Mouse (Mus musculus) NIH3T3 (cell line): Measurements from ENCODE around the gene Insyn1.

Experiments
- DNase-seq: peaks from one replicate; pipeline ENCODE4 v3.0.0-alpha.2; 2012; ENCODE audit warnings: low read depth

Insyn1 gene

DNA sequence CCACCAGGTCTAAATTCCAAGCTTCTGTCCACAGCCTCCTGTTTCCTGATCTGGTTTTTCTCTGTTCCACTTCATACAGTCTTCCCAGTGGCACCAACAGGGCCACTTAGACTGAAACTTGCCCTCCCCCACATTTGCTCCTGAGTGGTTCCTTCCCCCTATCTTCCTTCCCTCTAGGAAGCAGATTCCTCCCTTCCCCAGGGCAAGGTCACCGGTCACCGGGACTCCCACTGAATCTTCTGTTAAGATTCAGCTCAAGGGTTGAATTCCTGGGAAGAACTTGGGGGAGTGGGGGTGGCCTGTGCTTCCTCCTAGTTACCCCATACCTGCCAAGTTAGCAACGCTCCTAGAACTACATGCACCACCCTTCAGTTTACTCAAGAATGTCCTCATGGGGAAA is 1.3 kb upstream of the Insyn1 start:
- DNase-seq, result no peak

DNA sequence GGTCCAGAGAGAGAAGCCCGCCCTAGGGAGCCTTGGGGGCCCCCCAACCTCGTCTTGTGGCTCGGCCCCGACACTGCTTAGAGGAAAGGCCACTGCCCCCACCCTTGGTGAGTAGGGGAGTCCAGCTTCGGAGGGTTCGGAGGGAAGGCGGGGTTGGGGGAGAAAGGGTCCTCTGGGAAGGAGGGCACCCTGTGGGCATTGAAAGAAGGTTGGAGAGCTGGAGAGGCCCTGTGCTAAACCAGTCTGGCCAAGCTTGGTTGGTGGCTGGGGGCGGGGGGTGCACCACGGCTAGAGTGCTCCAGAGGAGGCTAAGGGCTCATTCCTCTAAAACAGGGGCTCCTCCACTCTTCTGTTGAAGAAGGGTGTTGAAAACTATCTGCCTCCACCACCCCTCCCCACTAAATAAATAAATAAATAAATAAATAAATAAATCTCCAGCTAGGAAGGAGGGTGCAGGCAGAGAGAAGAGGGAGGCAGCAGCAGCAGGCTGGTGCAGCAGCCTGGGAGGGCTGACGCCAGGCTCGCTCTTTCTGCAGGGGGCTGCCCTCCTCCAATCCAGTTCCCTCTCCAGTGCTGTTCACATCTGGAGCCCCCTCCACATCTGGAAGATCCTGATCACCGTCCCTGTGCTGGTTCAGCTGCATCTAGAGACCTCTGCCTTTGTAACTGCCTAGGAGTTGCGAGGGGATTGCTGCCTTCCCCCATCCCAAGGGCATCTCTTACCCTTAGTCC is 896 bp downstream of the Insyn1 start:
- peak; percentile 28 for DNase-seq

DNA sequence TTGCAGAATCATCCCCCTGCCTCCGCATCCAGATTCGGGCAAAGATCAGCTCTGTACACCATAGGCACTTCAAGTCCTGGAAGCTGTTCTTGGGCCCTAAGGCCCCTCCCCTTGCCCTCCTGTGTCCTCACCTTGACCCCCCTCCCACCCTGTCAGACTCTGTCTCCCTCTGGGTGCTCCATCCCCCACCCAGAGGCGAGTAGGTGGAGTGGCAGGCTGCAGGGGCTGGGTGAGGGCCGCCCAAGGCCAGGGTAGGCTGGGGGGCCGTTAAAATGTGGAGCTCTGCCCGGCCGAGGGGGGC is 1.4 kb downstream of the Insyn1 start:
- no peak for DNase-seq

DNA sequence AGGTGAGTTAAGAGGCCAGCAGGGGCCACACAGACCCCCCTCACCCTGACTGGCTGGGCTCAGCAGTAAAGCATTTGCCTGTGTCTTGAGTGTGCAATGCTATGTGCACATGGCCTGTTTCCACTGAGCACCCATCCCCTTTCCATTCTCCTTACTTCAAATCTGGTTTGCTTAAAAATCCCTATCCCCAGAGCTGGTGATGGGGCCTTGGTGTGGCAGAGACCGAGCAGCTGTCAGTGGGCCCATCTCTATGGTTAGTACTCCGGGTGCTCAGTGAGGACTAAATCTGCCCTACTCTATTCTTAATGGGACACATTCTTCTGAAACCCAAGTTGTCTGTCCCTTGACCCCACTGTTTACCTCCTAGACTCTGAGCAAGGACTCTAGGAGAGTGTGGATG is 2.0 kb downstream of the Insyn1 start:
- DNase-seq, result no peak

DNA sequence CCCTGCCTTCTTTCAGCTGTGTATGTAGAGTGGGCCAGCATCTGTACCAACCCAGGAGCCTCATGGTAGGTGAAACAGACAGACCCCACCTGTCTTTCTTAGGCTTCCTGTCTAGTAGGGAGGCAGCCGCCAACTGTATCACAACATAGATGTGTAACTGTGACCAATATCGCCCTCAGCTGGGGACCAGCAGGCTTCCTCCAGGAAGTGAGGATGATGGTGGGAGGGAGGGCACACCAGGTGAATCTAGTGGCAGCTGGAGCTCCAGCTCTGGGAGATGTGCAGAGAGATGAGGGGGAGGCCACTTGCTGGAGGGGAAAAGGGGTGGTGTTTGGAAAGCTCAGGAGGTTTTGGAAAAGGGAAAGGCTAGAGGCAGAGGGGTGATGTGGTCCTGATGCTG is 6.6 kb downstream of the Insyn1 start:
- no peak for DNase-seq

DNA sequence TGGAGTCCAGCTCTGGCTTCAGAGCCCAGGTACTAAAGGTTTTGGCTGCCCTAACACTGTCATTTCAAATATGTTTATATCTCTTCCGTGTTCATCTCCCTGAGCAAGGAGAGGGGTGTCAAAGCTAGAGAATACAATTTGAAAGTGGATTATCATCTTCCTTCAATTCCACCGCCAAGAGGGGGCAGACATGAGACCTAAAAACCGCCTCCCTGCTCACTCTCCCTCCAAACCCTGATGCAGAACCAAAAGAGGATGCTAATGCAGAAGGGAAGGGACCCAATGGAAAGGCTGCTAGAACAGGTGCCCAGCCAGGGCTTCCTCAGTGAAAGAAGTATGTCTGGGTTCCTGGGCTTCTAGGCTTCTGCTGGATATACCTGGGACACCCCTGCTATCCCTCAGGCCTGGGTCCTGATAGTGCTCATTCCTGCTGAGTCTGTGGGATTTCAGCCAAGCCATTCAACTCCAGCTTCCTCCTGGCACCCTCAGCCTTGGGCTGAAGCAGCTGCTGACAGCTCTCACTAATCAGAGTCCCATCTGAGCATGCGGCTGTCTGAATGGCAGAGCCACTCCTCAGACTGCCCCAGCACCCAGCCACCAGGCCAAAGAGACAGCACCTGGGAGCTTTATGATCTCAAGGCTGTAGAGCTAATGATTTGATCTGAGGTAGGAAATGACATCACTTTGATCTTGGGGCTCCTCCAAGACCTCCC is 8.2 kb downstream of the Insyn1 start:
- DNase-seq, result peak; percentile 58

DNA sequence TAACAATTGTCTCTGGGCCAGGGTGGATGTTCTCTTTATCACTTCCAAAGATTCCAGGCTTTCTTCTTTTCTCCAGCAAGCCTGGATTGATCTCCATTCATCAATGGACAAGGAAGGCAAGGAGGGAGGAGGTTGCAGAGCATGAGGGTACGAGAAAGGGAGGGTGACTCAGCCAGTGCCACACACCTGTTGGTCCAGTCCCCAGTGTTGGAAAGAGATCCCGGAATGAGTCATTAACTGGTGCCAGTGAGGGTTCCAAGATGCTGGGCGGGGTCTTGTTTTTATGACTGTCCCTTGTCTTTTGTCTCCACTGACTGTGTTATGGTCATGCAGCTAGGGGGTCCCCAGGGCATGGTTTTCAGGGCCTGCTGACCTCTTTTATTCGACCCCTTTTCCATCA is 9.5 kb downstream of the Insyn1 start:
- no peak for DNase-seq

DNA sequence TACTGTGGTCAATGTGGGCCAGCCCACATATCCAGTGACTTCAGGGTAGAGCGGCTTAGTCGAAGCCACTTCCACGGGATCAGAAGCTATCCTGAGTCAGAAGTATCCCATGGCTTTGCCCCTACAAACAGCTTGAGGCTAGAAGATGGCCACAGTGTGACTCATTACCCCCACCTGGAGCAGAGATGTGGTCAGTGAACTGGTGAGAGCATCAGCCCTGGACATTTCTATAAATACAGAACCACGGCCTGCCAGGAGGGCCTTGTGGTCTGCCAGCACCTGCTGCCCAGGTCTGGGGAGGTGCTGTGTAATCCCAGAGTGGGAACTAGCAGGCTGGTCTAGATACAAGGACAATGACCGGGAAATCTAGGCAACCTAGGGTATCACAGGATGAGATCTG is 12.5 kb downstream of the Insyn1 start:
- DNase-seq, result peak; percentile 35

DNA sequence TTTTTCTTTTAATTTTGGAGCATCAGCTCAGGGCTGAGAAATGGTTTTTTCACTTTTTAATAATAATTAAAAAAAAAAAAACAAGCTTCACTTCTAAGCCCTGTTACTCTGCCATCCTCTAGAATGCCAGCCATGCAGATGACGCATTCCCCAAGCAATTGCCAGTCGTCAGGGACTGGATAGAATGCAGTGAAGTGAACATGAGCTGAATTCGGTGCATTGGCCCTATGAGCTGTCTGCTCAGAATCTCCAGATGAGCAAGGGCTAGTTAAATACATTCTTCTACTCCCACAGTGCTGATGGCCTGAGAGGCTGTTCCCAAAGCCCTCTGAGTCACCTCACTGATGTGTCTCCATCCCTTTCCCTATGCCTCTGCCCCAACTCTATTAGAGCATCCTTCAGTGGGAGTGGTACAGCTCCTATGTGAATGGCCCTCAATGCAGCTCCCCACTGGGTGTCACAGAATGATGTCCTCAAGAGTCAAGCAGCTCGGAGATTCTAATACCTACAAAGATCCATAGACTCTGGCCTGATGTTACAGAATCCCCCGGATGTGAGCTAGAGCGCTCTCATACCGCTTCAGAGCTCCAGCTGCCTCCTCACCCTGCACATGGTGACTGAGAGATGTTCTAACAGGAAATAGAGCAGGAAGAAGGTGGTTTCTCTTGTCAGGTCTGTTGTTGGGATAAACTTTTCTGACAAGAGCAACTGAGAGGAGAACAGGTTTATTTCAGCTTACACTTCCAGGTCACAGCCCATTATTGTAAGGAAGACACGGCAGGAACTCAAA is 19.0 kb downstream of the Insyn1 start:
- peak; percentile 54 for DNase-seq

DNA sequence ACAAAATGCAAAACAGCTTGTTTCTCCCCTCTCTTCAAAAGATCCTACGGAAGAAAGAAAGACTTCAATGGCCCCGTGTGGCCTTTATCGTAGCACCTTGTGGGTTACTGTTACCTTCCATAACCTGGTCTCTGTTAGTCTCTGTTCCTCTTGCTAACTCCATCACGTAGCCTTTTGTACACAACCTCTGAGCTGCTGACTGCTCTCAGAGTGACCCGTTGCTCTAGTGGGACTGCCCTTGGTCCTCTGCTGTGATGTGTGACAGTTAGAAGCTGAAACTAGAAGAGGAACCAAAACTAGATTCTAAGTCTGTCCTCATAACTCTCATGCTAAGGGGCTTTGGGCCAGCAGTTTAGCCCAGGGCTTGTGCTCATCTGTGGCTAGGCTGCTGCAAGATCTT is 22.0 kb downstream of the Insyn1 start:
- no peak for DNase-seq

DNA sequence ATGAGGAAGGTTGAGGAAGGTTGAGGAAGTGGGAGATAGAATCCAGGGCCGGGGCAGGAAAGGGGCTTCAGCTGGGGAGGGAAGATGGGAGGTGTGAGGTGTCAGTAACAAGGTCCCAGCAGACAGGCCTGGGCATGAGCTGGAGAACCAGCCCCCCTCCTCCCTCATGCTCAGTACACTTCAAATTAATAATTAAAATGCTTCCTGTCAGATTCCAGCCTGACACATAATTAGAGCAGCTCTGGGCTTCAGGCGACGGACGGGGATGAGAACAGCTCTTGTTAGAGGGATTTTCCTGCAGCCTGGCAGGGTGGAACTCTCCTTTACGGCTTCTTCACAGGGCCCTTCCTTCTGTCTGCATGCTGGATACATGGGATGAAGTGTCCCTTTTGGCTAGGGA is 25.3 kb downstream of the Insyn1 start:
- no peak for DNase-seq

DNA sequence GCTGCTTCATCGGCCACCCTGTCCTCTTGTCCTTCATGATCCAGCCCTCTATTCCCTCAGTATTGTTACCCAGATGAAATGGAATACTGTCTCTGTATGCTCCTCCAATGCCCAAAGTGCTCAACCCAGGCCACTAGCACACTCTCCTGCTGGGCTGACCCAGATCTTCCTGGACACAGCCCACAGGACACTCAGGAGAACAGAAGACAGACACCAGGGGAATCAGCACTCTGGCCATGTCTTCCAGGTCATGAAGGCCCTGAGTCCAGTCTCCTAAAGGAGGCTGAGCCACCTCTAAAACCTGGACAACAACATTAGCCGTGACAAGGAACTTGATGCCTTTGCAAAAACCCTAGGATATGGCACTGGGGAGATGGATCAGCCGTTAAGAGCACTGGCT is 28.1 kb downstream of the Insyn1 start:
- no peak for DNase-seq

DNA sequence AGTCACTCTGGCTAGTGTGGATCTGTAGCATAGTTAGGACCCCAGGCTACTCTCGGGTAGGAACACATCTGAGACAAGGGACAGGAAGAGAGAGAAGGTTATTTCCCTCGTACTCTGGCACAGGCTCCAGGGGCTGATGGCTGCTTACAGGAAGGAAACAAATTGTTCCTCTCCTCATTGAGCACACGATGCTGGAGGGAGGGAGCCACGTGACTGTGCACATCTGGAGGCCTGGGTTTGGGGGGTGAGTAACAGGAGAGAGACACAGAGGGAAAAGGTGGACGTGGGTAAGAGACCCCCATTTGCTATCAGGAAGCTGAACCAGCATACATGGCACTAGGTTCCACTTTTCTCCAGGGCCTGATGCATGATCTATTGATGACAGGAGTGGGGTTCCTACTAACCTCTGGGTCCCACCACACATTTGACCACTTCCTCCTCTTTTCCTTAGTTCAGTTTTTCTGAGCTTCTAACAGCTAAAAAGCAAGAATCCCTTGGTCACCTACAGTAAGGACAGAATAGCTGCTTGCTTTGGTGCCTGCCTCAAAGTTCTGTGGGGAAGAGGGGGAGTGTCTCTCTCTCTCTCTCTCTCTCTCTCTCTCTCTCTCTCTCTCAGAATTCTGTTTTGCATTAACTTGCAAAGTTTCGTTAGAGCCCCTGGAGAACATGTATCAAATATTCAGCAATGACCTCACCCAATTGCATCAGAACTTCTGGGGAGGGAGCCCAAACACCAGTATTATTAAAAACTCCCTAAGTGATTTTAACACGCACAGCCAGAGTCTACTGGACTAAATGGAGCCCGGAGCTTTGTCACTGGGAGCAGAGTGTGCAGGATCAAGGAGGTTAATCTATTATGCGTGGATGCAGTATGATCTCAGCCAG is 29.7 kb downstream of the Insyn1 start:
- peak; percentile 87 for DNase-seq

DNA sequence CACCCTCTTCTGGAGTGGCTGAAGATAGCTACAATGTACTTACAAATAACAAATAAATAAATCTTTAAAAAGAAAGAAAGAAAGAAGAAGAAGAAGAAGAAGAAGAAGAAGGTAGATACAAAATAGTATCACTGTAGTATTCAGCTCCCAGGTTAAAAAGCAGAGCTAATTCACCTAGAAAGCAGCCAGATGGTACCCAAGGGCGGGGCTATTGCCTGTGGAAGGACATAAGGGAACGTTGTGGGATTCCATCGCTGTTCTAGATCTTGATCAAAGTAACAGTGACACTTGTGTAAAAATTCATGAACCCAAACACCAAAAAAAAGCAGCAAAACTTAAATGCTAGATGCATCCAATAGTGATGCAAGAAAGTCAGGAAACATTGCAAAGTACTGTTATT is 31.6 kb downstream of the Insyn1 start:
- DNase-seq, result no peak

DNA sequence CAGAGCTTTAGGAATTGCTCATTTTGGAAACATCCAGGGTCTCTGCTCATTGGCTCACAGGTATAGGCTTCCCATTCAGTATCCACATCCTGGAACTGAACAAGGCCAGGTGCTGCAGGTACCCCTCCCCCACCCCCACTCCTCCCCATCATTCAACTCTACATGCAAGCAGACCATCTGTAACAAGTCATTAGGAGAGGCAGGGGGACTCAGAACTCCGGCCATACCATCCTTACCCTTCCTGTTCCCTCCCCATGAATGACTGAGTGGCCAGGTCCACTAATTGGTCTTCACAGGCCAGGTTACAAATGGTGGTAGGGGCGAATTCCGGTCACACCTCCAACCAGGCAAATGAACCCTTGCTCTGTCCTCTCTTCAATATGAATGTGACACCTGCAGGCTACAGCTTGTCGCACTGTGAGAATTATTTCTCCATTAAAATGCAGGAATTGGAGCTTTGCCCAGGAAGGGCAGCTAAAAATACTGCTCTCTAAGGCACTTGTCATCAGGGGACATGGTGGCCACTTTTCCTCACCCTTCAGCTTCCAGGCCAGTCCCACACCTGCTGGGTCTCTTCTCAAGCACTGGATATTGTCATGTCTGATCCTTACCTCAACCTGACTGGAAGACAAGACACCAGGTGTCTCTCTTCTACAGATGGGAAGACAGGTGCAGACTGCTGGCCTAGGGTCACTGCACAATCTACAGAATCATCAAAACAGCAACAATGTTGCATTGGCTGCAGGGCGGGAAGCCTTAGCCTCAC is 32.6 kb downstream of the Insyn1 start:
- no peak for DNase-seq

DNA sequence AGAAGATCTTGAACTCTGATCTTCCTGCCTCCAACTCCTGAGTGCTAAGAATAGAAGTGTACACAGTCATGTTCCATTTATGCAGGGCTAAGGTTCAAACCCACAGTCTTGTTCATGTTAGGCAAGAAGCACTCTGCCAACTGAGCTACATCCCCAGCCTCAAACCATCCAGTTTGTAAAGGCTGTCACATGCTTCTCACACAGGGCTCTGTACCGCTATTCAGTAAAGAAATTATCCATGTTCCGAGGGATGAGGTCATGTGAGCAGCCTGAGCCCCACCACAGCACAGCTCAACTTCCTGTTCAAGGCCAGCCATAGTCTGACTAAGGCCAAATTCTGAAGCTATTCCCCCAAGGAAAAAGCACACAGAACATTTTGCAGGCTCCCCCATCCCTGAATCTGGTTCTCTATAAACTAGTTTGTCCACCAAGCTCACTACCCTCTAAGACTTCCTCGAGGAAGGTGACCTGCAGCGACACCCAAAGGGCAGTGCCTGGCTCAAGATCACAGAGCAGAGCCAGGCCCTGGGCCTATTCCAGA is 33.5 kb downstream of the Insyn1 start:
- peak; percentile 67 for DNase-seq

DNA sequence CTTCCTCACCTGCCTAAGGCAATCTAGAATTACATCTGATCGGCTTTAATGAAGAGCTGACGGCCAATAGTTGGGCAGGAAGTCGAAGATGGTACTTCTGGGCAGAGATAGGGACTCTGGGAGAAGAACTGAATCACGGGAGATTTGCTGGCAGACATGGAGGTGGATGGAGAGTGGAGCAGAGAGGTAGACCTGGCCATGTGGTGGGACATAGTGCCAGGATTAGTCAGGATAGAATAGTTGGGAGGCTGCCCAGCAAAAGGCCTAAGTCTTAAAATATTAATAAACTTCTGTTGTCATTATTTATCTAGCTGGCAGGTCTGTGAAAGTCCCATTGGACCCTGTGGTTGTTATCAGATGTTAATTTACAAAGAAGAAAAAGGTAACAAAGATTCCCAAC is 36.7 kb downstream of the Insyn1 start:
- DNase-seq, result peak; percentile 45

DNA sequence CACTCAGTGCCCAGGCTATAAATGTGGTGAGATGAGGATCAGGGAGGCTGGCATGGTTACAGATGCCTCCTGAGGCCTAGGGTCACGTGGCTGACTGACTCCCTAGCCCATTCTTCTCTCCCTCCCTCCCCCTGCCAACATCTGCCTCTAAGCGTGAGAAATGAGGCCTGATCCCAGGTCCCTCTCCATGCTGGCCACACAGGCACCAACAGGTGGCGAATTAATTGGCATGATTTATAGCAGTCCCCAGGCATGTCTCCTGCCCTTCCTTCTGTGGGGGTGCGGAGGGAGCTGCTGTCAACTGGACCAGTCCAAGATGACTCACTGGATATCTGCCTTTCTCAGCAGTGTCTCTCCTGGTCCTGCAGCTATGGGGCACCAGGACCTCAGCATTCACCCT is 39.4 kb downstream of the Insyn1 start:
- no peak for DNase-seq

DNA sequence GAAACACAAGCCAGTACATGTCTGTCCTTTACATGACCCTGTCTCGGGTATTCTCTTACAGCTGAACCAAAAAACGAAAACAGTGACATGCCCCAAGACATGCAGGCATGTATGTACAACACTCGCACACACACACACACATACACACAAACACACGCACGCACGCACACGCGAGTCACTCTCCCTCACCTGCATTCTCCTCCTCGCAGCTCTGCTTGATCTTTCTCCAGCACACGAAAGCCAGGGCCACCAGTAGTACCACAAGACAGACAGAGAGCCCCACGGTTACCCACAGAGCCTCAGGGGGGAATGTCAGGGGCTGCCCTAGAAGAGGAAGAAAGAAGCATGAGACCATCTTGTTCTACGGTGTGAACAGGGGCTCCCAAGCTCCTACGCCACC is 42.0 kb downstream of the Insyn1 start:
- no peak for DNase-seq

DNA sequence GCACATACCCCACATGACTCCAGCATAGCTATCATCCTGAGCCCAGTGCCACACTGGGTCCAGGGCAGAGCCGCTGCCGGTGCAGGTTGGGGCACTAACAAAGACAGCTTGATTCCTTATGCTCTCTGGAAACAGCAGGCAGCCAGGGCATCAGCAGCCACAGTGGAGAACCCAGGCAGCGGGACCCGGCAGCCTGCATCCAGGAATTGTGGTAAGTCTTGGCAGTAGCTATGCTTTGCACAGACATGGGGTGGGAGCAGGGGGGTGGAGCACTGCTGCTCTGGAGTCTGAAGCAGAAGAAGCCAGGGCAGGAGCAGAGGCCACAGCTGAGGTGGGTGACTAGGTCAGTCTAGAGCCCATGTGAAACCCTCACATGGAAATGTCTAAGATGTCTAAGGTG is 43.8 kb downstream of the Insyn1 start:
- no peak for DNase-seq

DNA sequence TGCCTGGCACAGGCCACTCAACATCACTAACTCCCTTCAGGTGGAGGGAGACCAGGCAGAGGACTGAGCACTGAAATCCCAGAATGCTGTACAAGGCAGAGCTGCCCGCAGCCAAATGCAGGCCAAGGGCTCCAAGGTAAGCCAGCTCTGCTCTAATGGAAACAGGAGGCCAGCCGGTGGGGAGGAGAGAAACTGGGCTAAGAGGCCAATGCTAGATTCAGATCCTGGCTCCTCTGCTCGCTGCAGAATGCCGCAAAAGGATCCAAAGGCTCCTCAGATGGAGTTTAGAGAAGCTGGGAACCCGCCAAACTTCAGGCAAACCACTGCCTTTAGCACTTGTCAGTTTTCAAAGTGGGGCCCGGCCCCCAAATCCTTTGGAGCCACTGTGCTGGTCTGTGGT is 44.9 kb downstream of the Insyn1 start:
- no peak for DNase-seq
